Mouse (Mus musculus) layer of hippocampus, adult 9-10 months (tissue): ENCODE measurements at regions not wholly inside any gene's neighbourhood (a gene's known extent, or its start where the extent isn't known, plus 50 kb on each side); places are given as distances from the start of the nearest gene placed in this dataset.

Experiments used
- DNase-seq: peaks from one replicate; pipeline ENCODE4 v3.0.0; 2022; ENCODE audit warnings: low spot score

- DNase-seq: no peak
Observed at GRCm38 (mm10) chr4:127413997-127414964, 56.3 kb upstream of the Gjb5 start.
